Mouse (Mus musculus): ENCODE results near the gene Slc1a3. TPM values are rescaled to one million over a fixed set of nuclear protein-coding genes. Genes with fewer than 3 reads are reported as not detected.

Slc1a3 gene
- total and polyA plus RNA-seq, 3 experiments, result 4.5 to 12.6 (median 6.5) TPM

DNA sequence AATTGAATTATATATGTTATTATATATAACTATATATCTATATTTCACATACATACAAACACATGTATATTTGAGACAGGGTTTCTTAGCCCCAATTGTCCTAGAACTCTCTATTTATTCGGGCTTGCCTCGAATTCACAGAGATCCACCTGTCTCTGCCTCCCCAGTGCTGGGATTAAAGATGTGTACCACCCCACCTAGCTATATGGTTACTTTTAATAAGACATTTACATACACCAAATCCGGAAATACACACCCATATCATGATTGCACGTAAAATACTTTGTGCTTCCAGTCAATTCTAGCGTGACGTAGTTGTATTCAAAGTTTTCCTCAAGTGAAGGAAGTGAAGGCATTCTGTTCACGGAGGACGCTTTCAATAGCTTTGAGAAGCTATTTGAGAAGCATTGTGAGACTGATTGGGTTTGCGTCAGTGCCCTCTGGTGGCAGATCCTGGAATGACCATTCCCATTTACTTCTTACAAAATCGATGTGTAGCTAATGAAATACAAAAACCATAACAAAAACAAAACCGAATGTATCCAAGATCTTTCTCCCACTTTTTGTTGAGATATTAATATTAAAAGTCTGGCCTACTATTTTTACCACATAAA lies 121.0 kb downstream of the Slc1a3 start:
- in situ Hi-C loops (cut with MboI; ENCODE audit: low pct_ligation_motif_present, low pct_unique_long_range_greater_than_20kb, low sequenced_read_pairs) (loop anchor here (10.0 kb wide), 1 partner anchor 145 kb away; the partner anchor contains the start of gene Nipbl), dilution Hi-C loops (cut with MboI; ENCODE audit: extremely low pct_ligation_motif_present, extremely low pct_unique_long_range_greater_than_20kb, low sequenced_read_pairs) (no loop called here)
- no peak overlapping the region; the same call in 1 of the 2 replicates for H3K4me2 ChIP-seq (ENCODE audit: insufficient read depth, low read depth, poor library complexity, severe bottlenecking)
- H3K4me3 ChIP-seq (replicated peaks in 1 of 3; ENCODE audit: low read depth in 2 of 3, low read length in 2 of 3, poor library complexity in 1 of 3), result no peak overlapping the region
- H3K4me1 ChIP-seq (ENCODE audit: control insufficient read depth in 1 of 2, insufficient read depth in 2 of 2), result peaks cover 8 to 19% of the 10 kb centered on the region in 2 experiments; a peak in 3 of 4 replicates
- no peaks in the 10 kb centered on the region for H3K79me2 ChIP-seq (replicated peaks; ENCODE audit: control insufficient read depth, extremely low read depth, insufficient read depth, poor library complexity, severe bottlenecking)
- TF ChIP-seq SMC3 (IDR thresholded peaks at IDR 0.05; ENCODE audit: low read depth, low read length) (peak; percentile 91), CHD1 (IDR thresholded peaks at IDR 0.05; ENCODE audit: low read depth, low read length) (no peak), TBP (conservative IDR thresholded peaks at IDR 0.05; ENCODE audit: low read depth, low read length) (0 out of 2 replicates have a peak, but pooled peaks have one; percentile 25), CTCF (conservative IDR thresholded peaks at IDR 0.05 in 1 of 2, IDR thresholded peaks at IDR 0.05 in 1 of 2; ENCODE audit: low read depth in 2 of 2, low read length in 2 of 2) (peak; percentile 81 to 92), ELF1 (IDR thresholded peaks at IDR 0.05; ENCODE audit: low read depth, low read length) (peak; percentile 20; the same call in 1 of the 2 replicates), RCOR1 (conservative IDR thresholded peaks at IDR 0.05; ENCODE audit: low read depth, low read length) (no peak), MYC (IDR thresholded peaks at IDR 0.05; ENCODE audit: low read depth, low read length) (0 out of 2 replicates have a peak, but pooled peaks have one; percentile 43), UBTF (IDR thresholded peaks at IDR 0.05; ENCODE audit: low read depth, low read length) (no peak), IRF4 (IDR thresholded peaks at IDR 0.05; ENCODE audit: low read depth, low read length) (peak; percentile 44; the same call in 1 of the 2 replicates), ZC3H11A (IDR thresholded peaks at IDR 0.05; ENCODE audit: low read depth, low read length) (peak; percentile 16; the same call in 1 of the 2 replicates), RAD21 (IDR thresholded peaks at IDR 0.05; ENCODE audit: low read depth, low read length) (peak; percentile 87)
- no peak overlapping the region for H3K9ac ChIP-seq (ENCODE audit: insufficient read depth, low read depth)
- H3K27me3 ChIP-seq (replicated peaks), result no peaks in the 10 kb centered on the region
- H3K9me3 ChIP-seq (replicated peaks; ENCODE audit: low read length), result no peaks in the 10 kb centered on the region
- no peaks in the 10 kb centered on the region for H3K36me3 ChIP-seq (replicated peaks in 1 of 2; ENCODE audit: control insufficient read depth in 1 of 2, insufficient read depth in 1 of 2, low read length in 1 of 2)
- no peak overlapping the region for H3K27ac ChIP-seq (ENCODE audit: insufficient read depth, low read depth)
- peak; percentile 82 for DNase-seq (ENCODE audit: extremely low read depth)

DNA sequence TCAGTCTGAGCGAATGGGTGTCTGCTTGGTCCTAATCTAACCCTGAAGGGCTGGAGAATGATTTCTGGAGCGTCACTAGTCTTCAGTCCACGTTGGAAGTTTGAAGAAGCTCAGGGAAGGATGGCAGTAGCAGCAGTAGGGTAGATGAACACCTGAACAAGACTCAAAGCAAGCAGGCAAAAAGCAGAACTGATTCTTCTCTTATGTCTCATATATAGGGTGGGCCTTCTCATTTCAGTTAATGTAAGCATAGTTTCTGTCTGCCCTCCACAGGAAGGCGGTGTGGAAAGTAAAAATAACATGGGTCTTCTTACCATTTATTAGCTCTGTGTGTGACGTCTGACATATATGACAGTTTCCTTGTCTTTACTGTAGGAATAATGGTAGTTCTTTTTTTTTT lies 122.5 kb downstream of the Slc1a3 start:
- no peaks in the 10 kb centered on the region for H3K36me3 ChIP-seq (replicated peaks in 1 of 2; ENCODE audit: control insufficient read depth in 1 of 2, insufficient read depth in 1 of 2, low read length in 1 of 2)
- H3K27ac ChIP-seq (ENCODE audit: insufficient read depth, low read depth), result no peak overlapping the region
- no peaks in the 10 kb centered on the region for H3K27me3 ChIP-seq (replicated peaks)
- H3K4me2 ChIP-seq (ENCODE audit: insufficient read depth, low read depth, poor library complexity, severe bottlenecking), result no peak overlapping the region
- in situ Hi-C loops (cut with MboI; ENCODE audit: low pct_ligation_motif_present, low pct_unique_long_range_greater_than_20kb, low sequenced_read_pairs), result loop anchor here (10.0 kb wide), 1 partner anchor 143 kb away; the partner anchor contains the start of gene Nipbl
- H3K79me2 ChIP-seq (replicated peaks; ENCODE audit: control insufficient read depth, extremely low read depth, insufficient read depth, poor library complexity, severe bottlenecking), result no peaks in the 10 kb centered on the region
- peak; percentile 44 for DNase-seq (ENCODE audit: extremely low read depth)
- H3K4me3 ChIP-seq (replicated peaks in 1 of 3; ENCODE audit: low read depth in 2 of 3, low read length in 2 of 3, poor library complexity in 1 of 3), result no peak overlapping the region
- H3K9ac ChIP-seq (ENCODE audit: insufficient read depth, low read depth), result no peak overlapping the region
- dilution Hi-C loops (cut with MboI; ENCODE audit: extremely low pct_ligation_motif_present, extremely low pct_unique_long_range_greater_than_20kb, low sequenced_read_pairs), result no loop called here
- no peaks in the 10 kb centered on the region for H3K9me3 ChIP-seq (replicated peaks; ENCODE audit: low read length)
- peaks cover 8 to 19% of the 10 kb centered on the region in 2 experiments; a peak in 3 of 4 replicates for H3K4me1 ChIP-seq (ENCODE audit: control insufficient read depth in 1 of 2, insufficient read depth in 2 of 2)
- peak; percentile 33; the same call in 1 of the 2 replicates for TF ChIP-seq CHD2 (IDR thresholded peaks at IDR 0.05; ENCODE audit: low read length)
- TF ChIP-seq MAX (IDR thresholded peaks at IDR 0.05; ENCODE audit: low read length), result no peak
- TF ChIP-seq MAFK (IDR thresholded peaks at IDR 0.05; ENCODE audit: insufficient replicate concordance, low read length), result no peak
- no peak for TF ChIP-seq TBP (conservative IDR thresholded peaks at IDR 0.05; ENCODE audit: low read depth, low read length)
- peak; percentile 46 for TF ChIP-seq JUND (conservative IDR thresholded peaks at IDR 0.05; ENCODE audit: low read depth, low read length)
- TF ChIP-seq ZC3H11A (IDR thresholded peaks at IDR 0.05; ENCODE audit: low read depth, low read length), result no peak
- no peak for TF ChIP-seq RAD21 (IDR thresholded peaks at IDR 0.05; ENCODE audit: low read depth, low read length)
- TF ChIP-seq TCF12 (IDR thresholded peaks at IDR 0.05; ENCODE audit: low read depth, low read length), result peak; percentile 56; the same call in 1 of the 2 replicates
- TF ChIP-seq CTCF (conservative IDR thresholded peaks at IDR 0.05 in 1 of 2, IDR thresholded peaks at IDR 0.05 in 1 of 2; ENCODE audit: low read depth in 2 of 2, low read length in 2 of 2), result no peak
- TF ChIP-seq POLR2A (IDR thresholded peaks at IDR 0.05; ENCODE audit: low read depth, low read length), result no peak
- no peak for TF ChIP-seq USF1 (IDR thresholded peaks at IDR 0.05; ENCODE audit: low read depth, low read length)
- TF ChIP-seq NRF1 (IDR thresholded peaks at IDR 0.05; ENCODE audit: low read depth, low read length), result no peak
- no peak for TF ChIP-seq SMC3 (IDR thresholded peaks at IDR 0.05; ENCODE audit: low read depth, low read length)
- no peak for TF ChIP-seq USF2 (conservative IDR thresholded peaks at IDR 0.05; ENCODE audit: low read depth, low read length)
- TF ChIP-seq PAX5 (IDR thresholded peaks at IDR 0.05; ENCODE audit: low read length), result no peak
- no peak for TF ChIP-seq BHLHE40 (IDR thresholded peaks at IDR 0.05; ENCODE audit: low read depth, low read length)
- TF ChIP-seq POLR2AphosphoS2 (IDR thresholded peaks at IDR 0.05; ENCODE audit: low read depth, low read length), result no peak
- TF ChIP-seq ZKSCAN1 (IDR thresholded peaks at IDR 0.05; ENCODE audit: borderline replicate concordance, low read depth, low read length), result no peak
- TF ChIP-seq NELFE (IDR thresholded peaks at IDR 0.05; ENCODE audit: low read depth, low read length), result no peak
- no peak for TF ChIP-seq MXI1 (IDR thresholded peaks at IDR 0.05; ENCODE audit: low read depth, low read length)
- TF ChIP-seq ETS1 (conservative IDR thresholded peaks at IDR 0.05; ENCODE audit: low read depth, low read length), result no peak
- TF ChIP-seq KAT2A (IDR thresholded peaks at IDR 0.05; ENCODE audit: insufficient replicate concordance, low read length), result no peak
- TF ChIP-seq CHD1 (IDR thresholded peaks at IDR 0.05; ENCODE audit: low read depth, low read length), result no peak
- TF ChIP-seq RCOR1 (conservative IDR thresholded peaks at IDR 0.05; ENCODE audit: low read depth, low read length), result peak; percentile 66; the same call in 1 of the 2 replicates
- no peak for TF ChIP-seq MAZ (IDR thresholded peaks at IDR 0.05; ENCODE audit: low read depth, low read length)
- no peak for TF ChIP-seq SIN3A (IDR thresholded peaks at IDR 0.05; ENCODE audit: low read length)
